Mouse (Mus musculus) kidney, embryonic 15.5 days (tissue): Measurements from ENCODE around the gene Tnfsf10. TPM values are rescaled to one million over a fixed set of nuclear protein-coding genes. Genes with fewer than 3 reads are reported as not detected.

ENCODE experiments used
- ATAC-seq: fragments of 200-750 bp; cut with Nextera tagmentation; replicated peaks from 2 replicates; pipeline ENCODE4 v1.8.0; 2017; ENCODE audit warnings: moderate TSS enrichment; ENCODE audit not compliant: low FRiP score
- H3K27ac ChIP-seq: fragments of 300-500 bp; sonication (generic); 2 replicates; pipeline ENCODE4 v1.5.1; 2015; ENCODE audit warnings: mild to moderate bottlenecking, inconsistent platforms
- H3K27me3 ChIP-seq: fragments of 300-500 bp; sonication (generic); 2 replicates; pipeline ENCODE4 v1.6.1; 2015; ENCODE audit warnings: inconsistent platforms
- H3K36me3 ChIP-seq: fragments of 300-500 bp; sonication (generic); 2 replicates; pipeline ENCODE4 v1.6.1; 2015; ENCODE audit warnings: inconsistent platforms
- H3K4me1 ChIP-seq: fragments of 300-500 bp; sonication (generic); 2 replicates; pipeline ENCODE4 v1.6.1; 2015; ENCODE audit warnings: inconsistent platforms
- H3K4me2 ChIP-seq: fragments of 300-500 bp; sonication (generic); 2 replicates; pipeline ENCODE4 v1.6.1; 2015; ENCODE audit warnings: moderate library complexity, mild to moderate bottlenecking, inconsistent platforms
- H3K4me3 ChIP-seq: fragments of 300-500 bp; sonication (generic); replicated peaks from 2 replicates; pipeline ENCODE4 v1.5.1; 2015; ENCODE audit warnings: mild to moderate bottlenecking, inconsistent platforms
- H3K9ac ChIP-seq: fragments of 300-500 bp; sonication (generic); 2 replicates; pipeline ENCODE4 v1.6.1; 2015; ENCODE audit warnings: mild to moderate bottlenecking, inconsistent platforms
- H3K9me3 ChIP-seq: fragments of 300-500 bp; sonication (generic); replicated peaks from 2 replicates; pipeline ENCODE4 v1.6.1; 2016; ENCODE audit warnings: inconsistent platforms
- WGBS: fragments of 180-500 bp; shearing (Covaris S2); methylation state at CpG from one replicate; pipeline ENCODE4 v1.1.7; 2015; ENCODE audit warnings: mixed read lengths; 5-methylcytosine and 5-hydroxymethylcytosine counted together
- polyA plus RNA-seq: library from polyadenylated mRNA; unstranded; fragments of >200 nt; fragmentation: Nextera tagmentation; extraction: Ambion mirVana; gene quantifications from 2 replicates; pipeline ENCODE4 v1.2.1, GENCODE M21; 2015

Tnfsf10 gene
- polyA plus RNA-seq, 1 experiment from 2014 or later: 0.44 TPM

GRCm38 (mm10) chr3:27389923-27390322, 73.1 kb downstream of the Tnfsf10 start:
- no peak overlapping the region for H3K9ac ChIP-seq
- ATAC-seq: no peak
- H3K27me3 ChIP-seq: no peaks in the 10 kb centered on the region
- no peaks in the 10 kb centered on the region for H3K9me3 ChIP-seq
- 48% methylated on average over 1 of the region's 1 CpGs for WGBS
- no peaks in the 10 kb centered on the region for H3K36me3 ChIP-seq
- no peak overlapping the region for H3K27ac ChIP-seq
- no peaks in the 10 kb centered on the region for H3K4me1 ChIP-seq
- H3K4me2 ChIP-seq: no peak overlapping the region
- H3K4me3 ChIP-seq: no peak overlapping the region

Other genes starting within 250 kb of the Tnfsf10 start
- 60.9 and 66.7 TPM in 2 replicates for gene Ect2, start 163.2 kb upstream of the Tnfsf10 start, polyA plus RNA-seq
- gene Nceh1, start 134.1 kb upstream of the Tnfsf10 start, polyA plus RNA-seq: 15.8 and 16.3 TPM in 2 replicates
- not detected in 2 replicates for gene Ghsr, start 54.3 kb downstream of the Tnfsf10 start, polyA plus RNA-seq